Mouse (Mus musculus) thymus, adult 2 months (tissue): Measurements from ENCODE around the gene Smarcb1.

Source experiments
- CTCF ChIP-seq: fragments of 200-500 bp; IDR thresholded peaks from 2 replicates; pipeline ENCODE4 v1.5.1; 2012; ENCODE audit warnings: mild to moderate bottlenecking, control low read depth, low read length, moderate library complexity, borderline replicate concordance; ENCODE audit not compliant: control insufficient read depth, poor library complexity, insufficient read depth; ENCODE audit errors: extremely low read depth
- POLR2A ChIP-seq: fragments of 200-500 bp; IDR thresholded peaks from 2 replicates; pipeline ENCODE4 v1.6.1; 2012; ENCODE audit warnings: mild to moderate bottlenecking, low read length, control low read depth, moderate library complexity; ENCODE audit not compliant: control insufficient read depth, poor library complexity, insufficient read depth; ENCODE audit errors: extremely low read depth

GRCm38 (mm10) chr10:75872915-75873542, 48.4 kb downstream of the Smarcb1 start:
- no peak for TF ChIP-seq CTCF
- TF ChIP-seq POLR2A, result no peak
